Mouse (Mus musculus) midbrain, embryonic 16.5 days (tissue): ENCODE results near the gene Krtap6-1. TPM values are rescaled to one million over a fixed set of nuclear protein-coding genes. Genes with fewer than 3 reads are reported as not detected.

ENCODE experiments used
- polyA plus RNA-seq: library from polyadenylated mRNA; unstranded; fragments of >200 nt; fragmentation: Nextera tagmentation; extraction: Ambion mirVana; gene quantifications from 2 replicates; pipeline ENCODE4 v1.2.1, GENCODE M21; 2015

Krtap6-1 gene
- polyA plus RNA-seq, 1 experiment from 2014 or later, result not detected

Other genes starting within 250 kb of the Krtap6-1 start
- not detected in 2 replicates for gene Gm20741, start 219.5 kb upstream of the Krtap6-1 start, polyA plus RNA-seq
- gene Krtap15, start 211.5 kb upstream of the Krtap6-1 start, polyA plus RNA-seq, result not detected in 2 replicates
- not detected in 2 replicates for gene Krtap14, start 205.6 kb upstream of the Krtap6-1 start, polyA plus RNA-seq
- not detected in 2 replicates for gene Krtap19-1, start 162.3 kb upstream of the Krtap6-1 start, polyA plus RNA-seq
- not detected in 2 replicates for gene Krtap19-2, start 157.4 kb upstream of the Krtap6-1 start, polyA plus RNA-seq
- not detected in 2 replicates for gene Krtap19-3, start 153.7 kb upstream of the Krtap6-1 start, polyA plus RNA-seq
- gene Krtap19-4, start 146.6 kb upstream of the Krtap6-1 start, polyA plus RNA-seq, result not detected in 2 replicates
- not detected in 2 replicates for gene Krtap19-5, start 135.2 kb upstream of the Krtap6-1 start, polyA plus RNA-seq
- not detected in 2 replicates for gene Krtap19-9b, start 99.4 kb upstream of the Krtap6-1 start, polyA plus RNA-seq
- not detected in 2 replicates for gene Krtap16-3, start 68.8 kb upstream of the Krtap6-1 start, polyA plus RNA-seq
- gene Krtap22-2, start 20.9 kb upstream of the Krtap6-1 start, polyA plus RNA-seq, result not detected in 2 replicates
- gene Gm10229, start 16.4 kb upstream of the Krtap6-1 start, polyA plus RNA-seq, result not detected in 2 replicates
- gene Gm10228, start 9.8 kb downstream of the Krtap6-1 start, polyA plus RNA-seq, result not detected in 2 replicates
- not detected in 2 replicates for gene Krtap6-5, start 16.2 kb downstream of the Krtap6-1 start, polyA plus RNA-seq
- gene 1110025L11Rik, start 32.3 kb downstream of the Krtap6-1 start, polyA plus RNA-seq, result not detected in 2 replicates
- gene Krtap6-3, start 52.3 kb downstream of the Krtap6-1 start, polyA plus RNA-seq, result not detected in 2 replicates
- not detected in 2 replicates for gene Gm6358, start 109.2 kb downstream of the Krtap6-1 start, polyA plus RNA-seq
- not detected in 2 replicates for gene Gm10061, start 119.4 kb downstream of the Krtap6-1 start, polyA plus RNA-seq
- not detected in 2 replicates for gene Gm9789, start 126.3 kb downstream of the Krtap6-1 start, polyA plus RNA-seq
- not detected in 2 replicates for gene Gm7735, start 137.8 kb downstream of the Krtap6-1 start, polyA plus RNA-seq
- gene 1110057P08Rik, start 143.0 kb downstream of the Krtap6-1 start, polyA plus RNA-seq, result not detected in 2 replicates
- gene Krtap20-2, start 174.2 kb downstream of the Krtap6-1 start, polyA plus RNA-seq, result not detected in 2 replicates